Mouse (Mus musculus) bone marrow macrophage, adult 2 months (primary cell): Measurements from ENCODE around the gene Mast3. TPM values are rescaled to one million over a fixed set of nuclear protein-coding genes. Genes with fewer than 3 reads are reported as not detected.
A peak's percentile ranks its signal among the peaks of the same experiment; 100 is the strongest.

Source experiments
- H3K27ac ChIP-seq: 2 replicates; pipeline ENCODE4 v1.5.1; 2012; ENCODE audit warnings: low read depth, low read length; ENCODE audit not compliant: insufficient read depth
- H3K4me1 ChIP-seq: 2 replicates; pipeline ENCODE4 v1.6.1; 2012; ENCODE audit warnings: low read length; ENCODE audit not compliant: control insufficient read depth, insufficient read depth
- H3K4me3 ChIP-seq: 2 replicates; pipeline ENCODE4 v1.5.1; 2012; ENCODE audit warnings: mild to moderate bottlenecking, low read length, moderate library complexity; ENCODE audit not compliant: insufficient read depth
- CTCF ChIP-seq: IDR thresholded peaks from 2 replicates; pipeline ENCODE4 v1.5.1; 2012; ENCODE audit warnings: low read depth, mild to moderate bottlenecking, low read length, moderate library complexity
- POLR2A ChIP-seq: IDR thresholded peaks from 2 replicates; pipeline ENCODE4 v1.6.1; 2012; ENCODE audit warnings: mild to moderate bottlenecking, low read depth, low read length, borderline replicate concordance
- polyA plus RNA-seq: library from polyadenylated mRNA; stranded (reverse); fragments of >200 nt; gene quantifications from 2 replicates; pipeline ENCODE4 v1.2.4, GENCODE M21; 2012; ENCODE audit not compliant: missing spikeins, insufficient read depth, insufficient read length

The Mast3 gene
- polyA plus RNA-seq, 1 experiment: 59.6 TPM

DNA sequence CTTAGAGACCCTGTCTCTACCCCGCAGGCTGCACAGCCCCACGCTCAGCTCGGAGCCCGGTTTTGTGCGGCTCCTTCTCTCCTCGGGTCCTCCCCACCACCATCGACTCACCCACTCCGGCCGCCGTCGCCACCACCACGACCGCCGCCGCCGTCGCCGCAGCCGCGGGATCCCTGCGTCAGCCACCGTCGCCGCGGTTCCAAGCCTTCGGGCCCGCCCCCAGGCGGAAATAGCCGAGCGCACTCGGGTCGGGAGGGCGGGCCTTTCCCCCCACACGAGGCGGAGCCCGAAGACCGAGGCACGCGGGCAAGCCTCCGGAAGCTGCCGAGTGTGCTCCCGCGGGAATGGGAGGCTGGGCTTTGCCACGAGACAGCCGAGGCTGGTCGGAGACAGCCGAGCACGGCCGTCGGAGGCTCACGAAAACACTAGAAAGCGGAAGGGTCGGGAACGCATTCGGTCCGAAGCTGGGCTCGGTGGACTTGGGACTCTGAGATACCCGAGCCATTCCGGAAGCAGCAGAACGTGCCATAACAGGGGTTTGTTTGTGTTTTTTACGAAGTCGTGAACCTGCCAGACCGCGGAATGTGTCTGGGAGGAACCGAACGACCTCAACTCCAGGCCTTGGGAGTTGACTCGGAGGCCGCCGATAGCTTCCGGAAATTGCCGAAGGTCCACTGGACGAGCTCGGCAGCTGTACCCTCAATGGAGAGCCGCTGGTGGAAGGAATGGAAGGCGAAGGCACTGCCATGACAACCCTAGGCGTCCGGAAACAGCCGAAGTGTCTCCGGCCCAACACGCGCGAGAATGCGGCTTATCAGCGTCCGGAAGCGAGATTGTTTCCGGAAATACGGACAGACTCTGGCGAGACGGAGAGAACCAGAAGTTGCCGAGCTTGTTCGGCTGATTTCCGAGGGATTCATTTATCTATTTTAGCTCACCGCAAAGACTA, 28.1 kb downstream of the Mast3 start, which contains the start of gene Pik3r2:
Pik3r2 (minus strand) TSS at position 218 of the 949 bp plus-strand sequence.
- no peak for TF ChIP-seq CTCF
- 0 out of 2 replicates have a peak, but pooled peaks have one; percentile 2 for TF ChIP-seq POLR2A
- H3K4me1 ChIP-seq: peaks cover 14% of the 10 kb centered on the region
- peak within 1 kb of the TSS; percentile 100 for H3K27ac ChIP-seq
- peak within 1 kb of the TSS; percentile 91 for H3K4me3 ChIP-seq

DNA sequence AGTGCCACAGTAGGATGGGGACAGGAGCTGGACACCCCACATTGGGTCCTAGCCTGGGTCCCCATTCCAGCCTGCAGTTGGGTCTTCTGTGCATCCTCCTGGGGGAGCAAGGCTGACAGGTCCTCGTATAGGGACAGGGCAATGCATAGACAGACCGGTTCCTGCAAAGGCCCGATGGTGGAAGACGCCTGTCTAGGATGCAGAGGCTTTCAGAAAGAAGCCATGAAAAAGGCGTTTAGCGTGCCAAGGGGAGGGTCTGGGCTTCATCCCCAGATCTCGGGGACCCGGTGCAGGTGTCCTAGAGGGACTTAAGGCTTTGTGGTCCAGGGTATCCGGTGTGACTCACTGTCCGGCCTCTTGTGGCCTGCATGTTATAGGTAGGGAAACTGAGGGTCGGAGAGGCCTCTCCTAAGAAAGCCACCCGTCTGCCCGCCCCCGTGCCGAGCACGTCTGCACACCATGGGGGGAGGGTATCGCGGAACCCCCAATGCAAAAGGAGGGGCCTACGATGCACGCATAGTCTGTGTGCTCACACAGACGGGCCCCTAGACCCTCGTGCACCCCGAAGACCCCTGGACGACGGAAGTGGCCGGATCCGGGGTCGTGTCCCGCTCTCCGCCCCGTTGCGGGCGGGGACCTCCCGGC, 28.9 kb downstream of the Mast3 start:
- Histone ChIP-seq H3K27ac (peak overlapping the region; percentile 23; the same call in 1 of the 2 replicates), H3K4me1 (peaks cover 14% of the 10 kb centered on the region), H3K4me3 (peak overlapping the region; percentile 90)
- TF ChIP-seq POLR2A (no peak), CTCF (no peak)

DNA sequence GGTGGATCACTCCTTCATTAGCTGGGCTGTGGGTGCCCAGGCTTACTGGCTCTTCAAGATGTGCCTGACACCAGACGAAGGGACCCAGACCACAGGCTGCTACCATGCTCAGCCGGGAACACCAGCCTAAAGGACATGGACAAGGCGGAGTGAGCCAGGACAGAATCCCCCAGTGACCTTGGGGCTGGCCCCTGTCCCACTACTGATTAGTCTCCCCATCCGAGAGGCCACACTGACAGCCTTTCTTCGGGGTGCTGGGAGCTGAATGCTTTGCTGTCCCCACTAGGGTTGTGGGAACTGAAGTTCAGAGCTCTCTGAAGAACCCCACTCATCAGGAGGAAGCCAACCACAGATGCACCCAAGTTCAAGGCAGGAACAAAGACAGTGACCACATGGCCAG, 29.6 kb downstream of the Mast3 start:
- TF ChIP-seq POLR2A (no peak), CTCF (no peak)
- H3K4me1 ChIP-seq: peaks cover 14% of the 10 kb centered on the region
- H3K27ac ChIP-seq: no peak overlapping the region
- H3K4me3 ChIP-seq: peak overlapping the region; percentile 90

DNA sequence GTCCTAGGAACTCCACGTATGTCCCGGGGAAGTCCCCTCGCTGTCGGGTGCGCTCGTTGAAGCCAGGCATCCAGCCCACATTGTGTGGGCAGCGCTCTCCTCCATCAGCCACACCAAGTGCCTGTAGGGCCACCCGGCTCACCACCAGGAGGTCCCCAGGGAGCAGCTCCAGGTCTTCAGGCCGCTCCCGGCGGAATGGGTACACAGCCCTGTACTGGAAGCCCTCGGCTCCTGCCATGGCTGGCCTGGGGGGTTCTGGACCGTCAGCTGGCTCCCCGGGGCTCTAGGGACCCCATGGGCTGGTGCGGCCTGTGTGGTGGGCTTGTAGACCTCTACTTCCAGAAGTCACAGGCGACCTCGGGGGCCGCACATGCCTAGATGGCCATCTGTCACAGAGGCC, 30.1 kb downstream of the Mast3 start:
- no peak overlapping the region for H3K27ac ChIP-seq
- no peak for TF ChIP-seq CTCF
- TF ChIP-seq POLR2A: no peak
- no peak overlapping the region for H3K4me3 ChIP-seq
- peaks cover 14% of the 10 kb centered on the region for H3K4me1 ChIP-seq

DNA sequence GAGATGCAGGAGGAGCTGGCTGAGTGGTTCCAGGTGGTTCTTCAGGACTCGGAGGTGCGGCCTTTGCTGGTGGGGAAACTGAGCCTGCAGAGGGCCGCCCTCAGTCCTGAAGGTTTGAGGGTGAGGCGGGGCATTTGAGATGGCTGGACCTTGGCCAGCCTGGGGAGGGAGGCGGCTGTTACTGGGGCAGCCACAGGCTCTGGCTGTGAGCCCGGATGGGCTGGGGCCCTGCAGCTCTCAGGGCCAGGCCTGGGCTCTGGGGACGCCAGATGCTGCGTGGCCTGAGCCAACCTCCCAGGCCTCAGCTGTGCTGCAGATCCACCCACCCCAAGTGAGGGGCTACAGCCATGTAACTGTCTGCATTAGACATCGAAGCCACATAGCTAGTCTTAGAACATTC, 31.0 kb downstream of the Mast3 start:
- Histone ChIP-seq H3K4me1 (peaks cover 18% of the 10 kb centered on the region), H3K4me3 (no peak overlapping the region), H3K27ac (no peak overlapping the region)
- TF ChIP-seq CTCF (no peak), POLR2A (no peak)

DNA sequence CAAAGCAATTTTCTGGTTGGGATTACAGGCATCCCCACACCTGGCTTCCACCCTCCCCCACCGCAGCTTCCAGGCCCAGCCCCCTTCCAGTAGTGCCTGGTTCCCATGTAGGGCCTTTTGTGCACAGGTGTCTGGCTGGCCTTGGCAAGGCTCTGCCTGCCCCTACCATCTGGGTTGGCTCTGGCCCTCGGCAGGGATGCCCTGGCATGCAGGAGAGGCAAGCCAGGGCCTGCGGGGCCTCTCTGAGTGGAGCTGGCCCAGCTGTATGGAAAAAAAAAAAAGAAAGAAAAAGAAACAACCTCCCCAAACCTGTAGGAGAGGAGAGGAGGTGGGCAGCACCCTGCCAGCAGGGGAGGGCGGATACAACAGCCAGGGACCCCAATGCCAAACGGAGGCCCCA, 31.4 kb downstream of the Mast3 start:
- H3K4me1 ChIP-seq: peaks cover 20% of the 10 kb centered on the region
- TF ChIP-seq POLR2A (no peak), CTCF (no peak)

DNA sequence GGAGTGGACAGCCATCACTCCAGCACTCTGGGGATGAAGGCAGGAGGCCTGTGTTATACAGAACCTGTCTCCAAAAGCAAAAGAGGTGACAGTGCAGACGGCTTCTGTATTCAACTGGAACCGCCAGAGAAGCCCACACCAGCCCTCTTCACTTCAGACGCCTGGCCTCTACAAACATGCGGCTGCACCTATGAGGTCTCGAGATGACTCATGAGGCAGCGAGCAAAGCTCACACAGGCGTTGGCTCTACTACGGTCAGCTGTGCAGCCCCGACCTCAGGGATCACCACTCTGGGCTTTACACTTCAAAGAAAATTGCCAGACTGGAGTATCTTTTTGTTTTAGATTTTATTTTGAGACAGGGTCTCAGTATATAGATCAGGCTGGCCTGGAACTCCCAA, 32.0 kb downstream of the Mast3 start:
- TF ChIP-seq CTCF (no peak), POLR2A (no peak)
- Histone ChIP-seq H3K27ac (no peak overlapping the region), H3K4me1 (peaks cover 21% of the 10 kb centered on the region), H3K4me3 (no peak overlapping the region)

More for the DNA sequence above, 31.4 kb downstream of the Mast3 start:
- Histone ChIP-seq H3K27ac (no peak overlapping the region), H3K4me3 (no peak overlapping the region)

DNA sequence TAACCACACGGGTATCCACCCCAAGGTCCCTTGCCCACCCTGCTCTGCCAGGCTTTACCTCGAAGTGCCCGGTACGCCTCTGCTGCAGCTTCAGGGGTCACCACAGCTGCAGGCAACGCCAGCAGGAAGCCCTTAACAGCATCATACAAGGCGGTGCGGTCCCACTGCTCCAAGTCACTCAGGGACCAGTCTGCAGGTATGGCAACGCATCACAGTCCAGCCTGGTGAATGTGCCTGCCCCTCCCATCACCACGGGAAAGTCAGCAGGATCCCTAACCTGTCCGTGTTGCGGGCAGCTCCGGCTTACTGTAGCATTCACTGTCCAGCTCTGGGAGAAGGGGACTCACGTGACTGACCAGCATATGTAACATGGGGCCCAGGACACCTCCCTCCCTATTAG, 32.8 kb downstream of the Mast3 start:
- no peak for TF ChIP-seq CTCF
- no peak for TF ChIP-seq POLR2A
- H3K4me1 ChIP-seq: peaks cover 28% of the 10 kb centered on the region
- H3K27ac ChIP-seq: no peak overlapping the region
- no peak overlapping the region for H3K4me3 ChIP-seq

DNA sequence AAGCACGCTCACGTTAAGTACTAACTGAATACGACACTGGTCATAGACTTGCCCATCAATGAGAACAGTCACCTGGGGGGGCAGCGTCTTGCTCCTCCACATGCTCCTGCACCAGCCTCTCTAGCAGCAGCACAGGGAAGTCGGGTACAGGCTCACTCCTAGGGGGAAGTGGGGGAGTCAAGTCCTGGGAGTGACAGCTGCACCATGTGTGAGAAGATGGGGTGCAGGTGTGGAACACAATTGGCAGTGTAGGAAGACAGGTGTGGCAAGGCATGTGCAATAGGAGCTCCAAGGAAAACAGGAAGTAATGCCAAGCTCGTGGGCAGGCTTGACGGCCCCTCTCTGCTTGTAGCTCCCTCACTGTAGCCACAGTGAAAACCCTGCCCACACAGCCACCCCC, 33.6 kb downstream of the Mast3 start:
- TF ChIP-seq CTCF: no peak
- no peak for TF ChIP-seq POLR2A

DNA sequence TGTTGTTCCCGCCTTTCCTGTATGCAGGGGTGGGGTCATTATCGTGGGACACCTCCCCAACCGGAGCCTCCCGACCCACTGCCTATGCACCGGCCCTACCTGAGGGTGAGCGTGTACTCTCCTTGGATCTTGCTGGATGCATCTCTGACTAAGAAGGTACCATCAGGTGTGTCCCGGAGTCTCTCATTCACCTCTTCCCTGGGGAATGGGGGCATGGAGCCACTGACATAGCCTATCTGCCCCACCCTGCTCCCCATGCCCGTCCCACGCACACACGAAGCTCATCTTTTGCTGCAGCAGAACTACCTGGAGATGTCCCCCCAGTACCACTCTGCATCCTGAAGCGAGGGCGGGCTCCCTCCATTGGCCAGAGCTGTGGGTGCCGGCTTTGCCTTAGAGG, 34.1 kb downstream of the Mast3 start:
- Histone ChIP-seq H3K27ac (no peak overlapping the region), H3K4me1 (peaks cover 29% of the 10 kb centered on the region), H3K4me3 (no peak overlapping the region)
- no peak for TF ChIP-seq POLR2A
- no peak for TF ChIP-seq CTCF

More for the DNA sequence above, 33.6 kb downstream of the Mast3 start:
- H3K27ac ChIP-seq: no peak overlapping the region
- H3K4me3 ChIP-seq: no peak overlapping the region
- peaks cover 30% of the 10 kb centered on the region for H3K4me1 ChIP-seq
